Mouse (Mus musculus) ES-E14 (cell line): ENCODE results near the gene Pik3c2g. TPM values are rescaled to one million over a fixed set of nuclear protein-coding genes. Genes with fewer than 3 reads are reported as not detected.
"Not testable (repeated sequence)": the region's sequence is repeated elsewhere in the genome, so short reads cannot be mapped to it uniquely, and the experiment has no call there.

Source experiments
- DNase-seq: peaks from one replicate; pipeline ENCODE4 v3.0.0-alpha.2; 2013; ENCODE audit warnings: low read depth, low spot score
- H3K27ac ChIP-seq: 2 replicates; pipeline ENCODE4 v1.5.1; 2012; ENCODE audit warnings: low read depth, mild to moderate bottlenecking, low read length, moderate library complexity, mixed read lengths; ENCODE audit not compliant: poor library complexity, insufficient read depth, severe bottlenecking
- H3K36me3 ChIP-seq: 2 replicates; pipeline ENCODE4 v1.6.1; 2012; ENCODE audit warnings: mild to moderate bottlenecking, low read length, moderate library complexity, mixed read lengths; ENCODE audit not compliant: control insufficient read depth, poor library complexity, insufficient read depth, severe bottlenecking
- H3K4me1 ChIP-seq, 2 experiments: fragments of 150-350 bp in 1 of 2; sonication (generic) in 1 of 2; 2 replicates each; pipeline ENCODE4 v1.6.1; 2012; ENCODE audit warnings: low read length in 2 of 2, mild to moderate bottlenecking in 1 of 2, mixed read lengths in 1 of 2; ENCODE audit not compliant: control insufficient read depth in 2 of 2, insufficient read depth in 2 of 2, poor library complexity in 1 of 2
- H3K4me3 ChIP-seq, 2 experiments: fragments of 150-350 bp in 1 of 2; sonication (generic) in 1 of 2; 2 replicates each; pipeline ENCODE4 v1.5.1; 2012; ENCODE audit warnings: low read length in 2 of 2, low read depth in 1 of 2, mild to moderate bottlenecking in 1 of 2, mixed read lengths in 1 of 2; ENCODE audit not compliant: insufficient read depth in 1 of 2, poor library complexity in 1 of 2, severe bottlenecking in 1 of 2
- H3K9ac ChIP-seq: 2 replicates; pipeline ENCODE4 v1.6.1; 2012; ENCODE audit warnings: low read depth, mild to moderate bottlenecking, low read length, mixed read lengths; ENCODE audit not compliant: poor library complexity, insufficient read depth, severe bottlenecking
- H3K9me3 ChIP-seq: fragments of 150-350 bp; sonication (generic); 2 replicates; pipeline ENCODE4 v1.6.1; 2012; ENCODE audit warnings: low read depth, mild to moderate bottlenecking, low read length; ENCODE audit not compliant: control insufficient read depth, insufficient read depth
- CHD2 ChIP-seq: IDR thresholded peaks from 2 replicates; pipeline ENCODE4 v1.6.1; 2014; ENCODE audit warnings: mild to moderate bottlenecking, low read depth, low read length, inconsistent platforms
- HCFC1 ChIP-seq: IDR thresholded peaks from 2 replicates; pipeline ENCODE4 v1.6.1; 2012; ENCODE audit warnings: low read length, inconsistent platforms, borderline replicate concordance; ENCODE audit not compliant: insufficient read depth
- MAFK ChIP-seq: IDR thresholded peaks from 2 replicates; pipeline ENCODE4 v1.6.1; 2014; ENCODE audit warnings: mild to moderate bottlenecking, low read depth, low read length, inconsistent platforms; ENCODE audit not compliant: insufficient read depth
- ZC3H11A ChIP-seq: IDR thresholded peaks from 2 replicates; pipeline ENCODE4 v1.6.1; 2012; ENCODE audit warnings: low read depth, mild to moderate bottlenecking, inconsistent platforms, low read length, borderline replicate concordance
- ZNF384 ChIP-seq: IDR thresholded peaks from 2 replicates; pipeline ENCODE4 v1.6.1; 2012; ENCODE audit warnings: low read depth, low read length, inconsistent platforms
- in situ Hi-C, 2 experiments: fragments of 600-800 bp; cut with MboI; formaldehyde crosslinking; loops; one replicate each; pipeline ENCODE4 v1.15.1; 2025; ENCODE audit warnings: low sequenced_read_pairs in 2 of 2, inconsistent platforms in 1 of 2; ENCODE audit not compliant: unreplicated experiment in 2 of 2
- total RNA-seq: library from RNA; depleted of rRNA; stranded (reverse); fragments of 300-350 nt; gene quantifications from 2 replicates; pipeline ENCODE4 v1.2.3, GENCODE M21; 2012

Pik3c2g gene
- total RNA-seq, 1 experiment, result not detected

DNA sequence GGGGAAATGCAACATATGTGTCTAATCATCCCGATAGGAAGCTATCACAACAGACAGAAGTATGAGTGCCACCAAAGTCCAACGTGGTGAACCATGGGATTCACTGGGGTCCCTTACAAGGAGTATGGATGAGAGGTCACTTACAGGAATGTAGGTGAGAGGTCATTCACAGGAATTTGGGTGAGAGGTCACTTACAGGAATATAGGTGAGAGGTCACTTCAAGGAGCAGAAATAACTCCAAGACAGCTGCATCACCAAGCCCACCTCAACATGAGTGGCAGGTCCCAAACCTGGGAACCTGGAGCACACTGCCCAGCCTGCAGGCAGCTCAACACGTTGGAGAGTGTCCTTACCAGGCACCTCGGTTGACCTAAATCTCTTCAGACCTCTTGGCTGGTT is 314.8 kb downstream of the Pik3c2g start:
- Histone ChIP-seq H3K4me3 (no peak overlapping the region), H3K9me3 (no peaks in the 10 kb centered on the region), H3K27ac (no peak overlapping the region), H3K4me1 (no peaks in the 10 kb centered on the region), H3K36me3 (no peaks in the 10 kb centered on the region), H3K9ac (no peak overlapping the region)
- DNase-seq, result no peak
- no peak for TF ChIP-seq MAFK
- no peak for TF ChIP-seq HCFC1
- TF ChIP-seq ZNF384, result no peak
- no peak for TF ChIP-seq CHD2
- TF ChIP-seq ZC3H11A, result no peak
- in situ Hi-C loops, result no loop called here

DNA sequence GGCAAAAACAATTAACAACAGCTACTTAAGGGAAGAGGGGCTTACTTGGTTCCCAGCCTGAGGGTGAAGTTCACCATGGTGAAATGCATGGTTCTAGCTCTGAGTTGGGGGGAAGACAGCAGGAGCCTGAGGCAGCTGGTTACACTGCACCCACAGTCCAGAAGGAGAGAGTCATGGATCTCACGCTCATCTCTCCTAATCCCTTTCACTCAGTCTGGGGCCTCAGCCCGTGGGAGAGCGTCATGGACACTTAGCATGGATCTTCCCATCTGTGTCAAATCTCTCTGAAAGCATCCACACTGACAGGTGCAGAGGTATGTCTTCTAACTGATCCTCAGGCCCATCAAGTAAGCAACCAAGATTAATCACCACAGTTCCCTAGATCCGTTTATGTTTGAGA is 320.1 kb downstream of the Pik3c2g start:
- no peak for TF ChIP-seq ZC3H11A
- no peak for TF ChIP-seq CHD2
- TF ChIP-seq MAFK, result no peak
- no peak for TF ChIP-seq HCFC1
- no peak for TF ChIP-seq ZNF384
- no peak overlapping the region for H3K4me3 ChIP-seq
- H3K9me3 ChIP-seq, result no peaks in the 10 kb centered on the region
- H3K4me1 ChIP-seq, result no peaks in the 10 kb centered on the region
- no peak overlapping the region for H3K27ac ChIP-seq
- no peak overlapping the region for H3K9ac ChIP-seq
- in situ Hi-C loops, result no loop called here
- no peak for DNase-seq
- no peaks in the 10 kb centered on the region for H3K36me3 ChIP-seq

DNA sequence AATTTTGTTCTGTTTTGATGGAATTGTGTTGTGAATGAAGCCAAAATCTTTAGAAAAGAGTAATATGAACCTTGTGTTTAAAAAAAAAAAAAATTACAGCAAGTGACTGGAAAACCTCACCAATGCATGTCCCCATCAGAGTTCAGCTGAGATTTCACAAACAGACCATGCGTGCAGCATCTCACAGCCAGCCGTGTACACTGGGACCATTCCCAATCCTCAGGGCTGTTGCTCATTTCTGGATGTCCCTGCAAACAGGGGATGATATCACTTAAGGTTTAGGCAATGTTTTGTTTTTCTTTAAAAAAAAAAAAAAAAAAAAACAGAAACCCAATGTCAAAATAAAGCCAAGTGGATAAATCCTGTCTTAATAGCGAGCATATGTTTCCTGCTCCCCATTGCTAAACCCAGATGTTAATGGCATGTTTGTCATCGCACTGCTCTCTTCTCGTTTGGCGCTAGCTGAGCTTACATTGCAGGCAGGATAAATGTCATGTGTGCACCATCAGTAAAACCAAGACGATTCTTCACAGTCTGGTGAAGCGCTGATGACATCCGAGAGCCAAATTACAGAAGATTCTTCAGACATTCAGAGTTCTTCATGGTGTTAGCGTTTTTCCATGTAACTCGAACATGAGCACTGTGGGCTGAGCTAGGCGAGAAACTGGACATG is 322.1 kb downstream of the Pik3c2g start:
- Histone ChIP-seq H3K36me3 (no peaks in the 10 kb centered on the region), H3K4me1 (no peaks in the 10 kb centered on the region), H3K27ac (no peak overlapping the region), H3K4me3 (no peak overlapping the region), H3K9ac (no peak overlapping the region), H3K9me3 (no peaks in the 10 kb centered on the region)
- DNase-seq, result no peak
- no peak for TF ChIP-seq ZC3H11A
- no peak for TF ChIP-seq ZNF384
- in situ Hi-C loops, result no loop called here

DNA sequence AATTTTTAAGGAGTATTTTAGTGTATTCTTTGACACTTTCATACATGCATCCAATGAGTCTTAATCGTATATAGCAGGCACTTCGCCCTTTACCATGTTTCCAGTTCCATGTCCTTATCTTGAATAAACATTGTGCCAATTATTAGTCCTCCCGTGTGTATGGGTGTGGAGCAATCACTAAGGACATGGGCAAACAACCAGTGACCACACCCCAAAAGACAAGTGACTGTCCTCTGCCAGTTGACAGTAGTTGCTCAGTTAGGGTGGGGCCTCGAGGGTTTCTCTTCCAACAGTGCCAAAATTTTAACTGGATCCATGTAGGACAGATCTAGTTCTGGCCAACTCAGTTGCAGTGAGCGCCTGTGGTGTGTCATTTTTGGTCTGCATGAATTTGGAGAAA is 341.7 kb downstream of the Pik3c2g start:
- in situ Hi-C loops, result no loop called here
- Histone ChIP-seq H3K4me3 (no peak overlapping the region), H3K36me3 (no peaks in the 10 kb centered on the region), H3K27ac (no peak overlapping the region), H3K4me1 (no peaks in the 10 kb centered on the region), H3K9ac (no peak overlapping the region), H3K9me3 (no peaks in the 10 kb centered on the region)
- TF ChIP-seq MAFK, result no peak
- TF ChIP-seq ZNF384, result no peak
- TF ChIP-seq HCFC1, result no peak
- no peak for TF ChIP-seq CHD2
- no peak for TF ChIP-seq ZC3H11A
- DNase-seq, result no peak

DNA sequence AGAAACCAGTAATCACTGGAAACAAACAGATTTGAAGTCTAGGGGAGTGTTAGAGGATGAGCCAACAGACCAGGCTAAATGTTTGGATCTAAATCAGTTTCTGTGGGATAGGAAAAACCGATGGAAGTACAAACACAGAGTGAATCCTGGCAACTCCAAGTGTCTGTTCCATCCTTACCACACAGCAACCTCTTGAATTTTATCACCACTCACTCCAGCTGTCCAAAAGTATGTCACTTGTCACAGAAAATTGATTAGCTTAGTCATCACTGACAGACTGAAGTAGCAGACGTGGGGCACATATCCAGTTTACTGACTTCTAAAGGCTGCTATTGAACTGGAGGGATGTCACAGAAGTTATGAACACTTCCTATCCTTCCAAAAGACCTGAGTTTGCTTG is 347.8 kb downstream of the Pik3c2g start:
- DNase-seq, result no peak
- TF ChIP-seq CHD2, result no peak
- in situ Hi-C loops, result no loop called here
- H3K4me1 ChIP-seq, result no peaks in the 10 kb centered on the region
- no peak overlapping the region for H3K9ac ChIP-seq
- H3K27ac ChIP-seq, result no peak overlapping the region
- no peak overlapping the region for H3K4me3 ChIP-seq
- no peaks in the 10 kb centered on the region for H3K36me3 ChIP-seq
- H3K9me3 ChIP-seq, result no peaks in the 10 kb centered on the region

DNA sequence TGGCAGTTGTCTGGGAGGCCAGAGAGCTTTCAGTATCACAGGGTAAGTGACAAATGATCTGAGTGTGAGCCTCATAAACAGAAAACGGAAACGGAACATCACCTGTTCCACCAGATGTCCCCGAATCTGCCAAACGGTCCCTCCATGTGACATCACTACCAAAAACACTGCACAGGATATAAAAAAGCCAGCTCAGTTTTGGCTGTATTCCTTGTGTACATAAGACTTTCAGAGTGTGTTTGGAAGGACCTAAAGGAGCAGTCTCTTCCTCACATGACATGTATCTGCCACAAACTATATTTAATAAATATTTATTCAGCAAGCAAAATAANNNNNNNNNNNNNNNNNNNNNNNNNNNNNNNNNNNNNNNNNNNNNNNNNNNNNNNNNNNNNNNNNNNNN is 350.6 kb downstream of the Pik3c2g start:
- H3K4me3 ChIP-seq, DNase-seq, in situ Hi-C loops, H3K36me3 ChIP-seq, H3K9ac ChIP-seq, H3K27ac ChIP-seq, H3K9me3 ChIP-seq, H3K4me1 ChIP-seq: not testable (repeated sequence)
